Mouse (Mus musculus): Measurements from ENCODE around the gene Fam210b. TPM values are rescaled to one million over a fixed set of nuclear protein-coding genes. Genes with fewer than 3 reads are reported as not detected.
A peak's percentile ranks its signal among the peaks of the same experiment; 100 is the strongest.

Gene Fam210b
- polyA plus RNA-seq, 1 experiment from 2014 or later, result 10.4 TPM

DNA sequence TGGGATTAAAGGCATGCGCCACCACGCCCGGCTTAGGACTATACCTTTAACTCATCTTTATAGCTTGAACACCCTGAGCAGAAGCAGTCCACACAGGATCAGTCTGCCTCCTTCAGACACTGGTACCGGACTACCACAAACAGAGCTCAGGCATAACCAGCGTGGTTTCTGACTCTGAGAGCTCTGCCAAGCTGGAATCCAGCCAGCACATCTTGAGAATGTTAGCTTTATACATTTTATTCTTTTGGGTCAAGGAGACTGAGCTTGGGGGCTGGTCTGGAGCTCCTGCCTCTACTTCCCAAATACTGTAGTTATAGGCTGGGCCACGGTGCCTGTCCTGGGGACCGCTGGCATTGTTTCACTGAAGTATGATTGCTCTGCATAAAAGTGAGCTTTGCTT, 1.6 kb upstream of the Fam210b start:
- no peaks in the 10 kb centered on the region for H3K36me3 ChIP-seq (ENCODE audit: control insufficient read depth, insufficient read depth, low read length)
- H3K27me3 ChIP-seq (ENCODE audit: control insufficient read depth, insufficient read depth, low read length), result no peaks in the 10 kb centered on the region
- peaks cover 6 to 22% of the 10 kb centered on the region in 2 experiments for H3K4me1 ChIP-seq (ENCODE audit: control insufficient read depth in 2 of 2, insufficient read depth in 2 of 2, low read length in 2 of 2)
- WGBS, result 88% methylated on average over 7 of the region's 7 CpGs
- 0 out of 2 replicates have a peak, but pooled peaks cover 3% of the 10 kb centered on the region for H3K9me3 ChIP-seq (ENCODE audit: control insufficient read depth, low read length)
- H3K27ac ChIP-seq (replicated peaks in 1 of 2; ENCODE audit: control insufficient read depth in 1 of 2, insufficient read depth in 1 of 2, low read depth in 2 of 2, low read length in 2 of 2), result no peak overlapping the region
- no peak overlapping the region for H3K9ac ChIP-seq (ENCODE audit: low read length)
- H3K4me3 ChIP-seq (ENCODE audit: control insufficient read depth in 1 of 2, insufficient read depth in 1 of 2, low read depth in 1 of 2, low read length in 2 of 2), result no peak overlapping the region
- H3K4me2 ChIP-seq (ENCODE audit: low read length), result no peak overlapping the region
- no peak for ATAC-seq (ENCODE audit: insufficient number of reproducible peaks, insufficient read depth, low FRiP score, low read depth)

DNA sequence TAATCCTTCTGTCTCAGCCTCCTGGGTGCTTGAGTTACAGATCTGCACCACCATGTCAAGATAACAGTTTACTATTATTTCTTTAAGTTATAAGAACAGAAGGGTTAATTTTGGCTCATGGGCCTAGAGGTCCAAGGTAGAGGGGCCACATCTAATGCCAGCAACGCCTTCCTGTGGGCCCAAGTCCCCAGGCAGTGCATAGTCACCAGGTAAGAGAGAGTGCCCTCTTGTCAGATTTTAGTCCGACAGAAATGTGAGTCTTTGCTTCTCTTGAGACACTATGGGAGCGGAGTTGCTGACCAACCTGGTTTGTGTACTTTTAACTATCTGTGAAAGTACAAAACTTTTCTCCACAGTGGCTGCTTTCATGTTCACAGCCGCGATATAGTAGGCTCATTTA, 696 bp upstream of the Fam210b start:
- WGBS, result 35% methylated on average over 5 of the region's 5 CpGs
- no peak for ATAC-seq (ENCODE audit: insufficient number of reproducible peaks, insufficient read depth, low FRiP score, low read depth)
- no peaks in the 10 kb centered on the region for H3K27me3 ChIP-seq (ENCODE audit: control insufficient read depth, insufficient read depth, low read length)
- peak overlapping the region; percentile 92 for H3K4me2 ChIP-seq (ENCODE audit: low read length)
- H3K9me3 ChIP-seq (ENCODE audit: control insufficient read depth, low read length), result 0 out of 2 replicates have a peak, but pooled peaks cover 3% of the 10 kb centered on the region
- no peak overlapping the region for H3K9ac ChIP-seq (ENCODE audit: low read length)
- H3K27ac ChIP-seq (replicated peaks in 1 of 2; ENCODE audit: control insufficient read depth in 1 of 2, insufficient read depth in 1 of 2, low read depth in 2 of 2, low read length in 2 of 2), result peak overlapping the region; percentile 15 to 62
- peaks cover 6 to 22% of the 10 kb centered on the region in 2 experiments for H3K4me1 ChIP-seq (ENCODE audit: control insufficient read depth in 2 of 2, insufficient read depth in 2 of 2, low read length in 2 of 2)
- H3K36me3 ChIP-seq (ENCODE audit: control insufficient read depth, insufficient read depth, low read length), result no peaks in the 10 kb centered on the region
- H3K4me3 ChIP-seq (ENCODE audit: control insufficient read depth in 1 of 2, insufficient read depth in 1 of 2, low read depth in 1 of 2, low read length in 2 of 2), result peak overlapping the region in 1 of 2 experiments; percentile 74; a peak in 1 of 4 replicates

DNA sequence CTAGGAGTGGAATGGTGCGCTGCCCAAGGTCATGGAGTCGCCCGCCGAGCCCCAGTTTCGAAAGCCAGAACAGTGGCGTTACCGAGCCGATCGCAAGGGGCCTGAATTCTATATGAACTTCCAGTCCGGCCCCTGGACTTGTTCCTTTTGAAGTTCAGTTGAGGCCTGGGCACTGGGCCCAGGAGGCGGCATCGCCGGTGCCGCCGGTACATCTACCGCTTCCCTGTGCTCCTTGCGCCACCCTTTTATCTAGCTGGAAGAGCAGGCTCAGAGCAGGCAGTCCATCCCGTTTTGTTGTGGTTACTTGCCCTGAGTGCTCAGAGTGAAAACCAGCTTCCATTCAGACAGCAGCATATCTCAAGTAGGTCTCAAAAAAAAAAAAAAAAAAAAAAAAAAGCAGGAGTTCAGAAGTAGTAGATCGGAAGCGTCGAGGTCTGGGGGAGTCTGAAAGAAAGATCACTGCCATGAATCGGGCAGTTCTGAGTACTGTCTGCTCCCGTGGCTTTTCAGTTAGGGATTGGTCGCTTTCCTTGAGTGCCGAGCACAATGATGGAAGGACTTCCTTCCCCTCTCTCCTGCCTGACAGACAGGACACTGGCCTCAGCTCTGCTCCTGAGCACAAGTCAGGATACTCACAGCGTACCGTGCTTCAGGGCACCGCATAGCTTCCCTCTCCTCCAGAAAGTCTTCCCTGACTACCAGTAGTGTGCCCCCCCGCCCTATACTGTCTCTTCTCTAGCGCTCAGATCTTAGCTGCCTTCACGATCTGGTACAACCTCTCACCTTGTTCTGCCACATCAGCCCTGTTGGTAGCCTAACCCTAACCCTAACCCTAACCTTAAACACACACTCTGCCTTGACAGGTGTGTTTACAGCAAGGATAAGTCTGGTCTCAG, 917 bp downstream of the Fam210b start:
- ATAC-seq (ENCODE audit: insufficient number of reproducible peaks, insufficient read depth, low FRiP score, low read depth), result no peak
- Histone ChIP-seq H3K9ac (ENCODE audit: low read length) (peak overlapping the region; percentile 76), H3K4me2 (ENCODE audit: low read length) (peak overlapping the region; percentile 92), H3K27me3 (ENCODE audit: control insufficient read depth, insufficient read depth, low read length) (no peaks in the 10 kb centered on the region), H3K4me1 (ENCODE audit: control insufficient read depth in 2 of 2, insufficient read depth in 2 of 2, low read length in 2 of 2) (peaks cover 6 to 25% of the 10 kb centered on the region in 2 experiments), H3K36me3 (ENCODE audit: control insufficient read depth, insufficient read depth, low read length) (no peaks in the 10 kb centered on the region), H3K9me3 (ENCODE audit: control insufficient read depth, low read length) (0 out of 2 replicates have a peak, but pooled peaks cover 3% of the 10 kb centered on the region), H3K4me3 (ENCODE audit: control insufficient read depth in 1 of 2, insufficient read depth in 1 of 2, low read depth in 1 of 2, low read length in 2 of 2) (peak overlapping the region; percentile 70 to 74), H3K27ac (replicated peaks in 1 of 2; ENCODE audit: control insufficient read depth in 1 of 2, insufficient read depth in 1 of 2, low read depth in 2 of 2, low read length in 2 of 2) (peak overlapping the region in 1 of 2 experiments; percentile 57; a peak in 2 of 4 replicates)
- WGBS, result 9% methylated on average over 31 of the region's 31 CpGs

DNA sequence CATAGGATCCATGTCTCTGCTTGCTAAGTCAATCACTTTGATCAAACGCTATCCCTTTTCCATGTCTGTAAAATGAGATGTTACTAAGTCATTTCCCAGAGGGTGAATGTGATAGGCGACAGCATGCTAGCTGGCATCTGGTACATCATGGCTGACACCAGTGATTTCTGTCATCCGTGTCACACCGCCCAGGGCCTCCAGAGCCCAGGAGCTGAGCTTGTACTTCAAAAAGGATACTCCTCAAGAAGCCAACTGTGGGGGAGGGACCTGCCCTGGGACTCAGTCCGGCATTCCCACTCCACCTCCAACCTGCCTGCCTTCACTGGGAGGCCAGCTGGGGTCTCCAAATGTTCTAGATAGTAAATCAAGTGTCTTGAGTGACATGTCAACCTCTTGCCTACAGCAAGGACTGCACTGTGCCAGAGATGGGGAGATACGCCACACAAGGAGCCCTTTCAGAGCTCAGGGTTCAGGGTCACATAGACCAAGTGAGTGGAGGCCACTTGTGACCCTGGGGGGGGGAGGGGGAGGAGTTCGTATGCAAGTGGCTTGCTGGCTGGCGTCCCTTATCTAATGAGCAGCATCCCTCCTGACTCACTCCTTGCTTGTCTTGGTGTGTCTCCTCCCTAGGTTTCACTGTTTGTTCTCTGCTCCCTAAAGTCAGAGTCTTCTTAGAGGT, 1.7 kb downstream of the Fam210b start:
- H3K36me3 ChIP-seq (ENCODE audit: control insufficient read depth, insufficient read depth, low read length), result no peaks in the 10 kb centered on the region
- WGBS, result 59% methylated on average over 8 of the region's 8 CpGs
- 0 out of 2 replicates have a peak, but pooled peaks cover 3% of the 10 kb centered on the region for H3K9me3 ChIP-seq (ENCODE audit: control insufficient read depth, low read length)
- H3K27me3 ChIP-seq (ENCODE audit: control insufficient read depth, insufficient read depth, low read length), result no peaks in the 10 kb centered on the region
- no peak overlapping the region for H3K27ac ChIP-seq (replicated peaks in 1 of 2; ENCODE audit: control insufficient read depth in 1 of 2, insufficient read depth in 1 of 2, low read depth in 2 of 2, low read length in 2 of 2)
- no peak for ATAC-seq (ENCODE audit: insufficient number of reproducible peaks, insufficient read depth, low FRiP score, low read depth)
- peak overlapping the region; percentile 92 for H3K4me2 ChIP-seq (ENCODE audit: low read length)
- no peak overlapping the region for H3K9ac ChIP-seq (ENCODE audit: low read length)
- H3K4me3 ChIP-seq (ENCODE audit: control insufficient read depth in 1 of 2, insufficient read depth in 1 of 2, low read depth in 1 of 2, low read length in 2 of 2), result peak overlapping the region in 1 of 2 experiments; percentile 74; a peak in 1 of 4 replicates
- peaks cover 6 to 25% of the 10 kb centered on the region in 2 experiments for H3K4me1 ChIP-seq (ENCODE audit: control insufficient read depth in 2 of 2, insufficient read depth in 2 of 2, low read length in 2 of 2)

DNA sequence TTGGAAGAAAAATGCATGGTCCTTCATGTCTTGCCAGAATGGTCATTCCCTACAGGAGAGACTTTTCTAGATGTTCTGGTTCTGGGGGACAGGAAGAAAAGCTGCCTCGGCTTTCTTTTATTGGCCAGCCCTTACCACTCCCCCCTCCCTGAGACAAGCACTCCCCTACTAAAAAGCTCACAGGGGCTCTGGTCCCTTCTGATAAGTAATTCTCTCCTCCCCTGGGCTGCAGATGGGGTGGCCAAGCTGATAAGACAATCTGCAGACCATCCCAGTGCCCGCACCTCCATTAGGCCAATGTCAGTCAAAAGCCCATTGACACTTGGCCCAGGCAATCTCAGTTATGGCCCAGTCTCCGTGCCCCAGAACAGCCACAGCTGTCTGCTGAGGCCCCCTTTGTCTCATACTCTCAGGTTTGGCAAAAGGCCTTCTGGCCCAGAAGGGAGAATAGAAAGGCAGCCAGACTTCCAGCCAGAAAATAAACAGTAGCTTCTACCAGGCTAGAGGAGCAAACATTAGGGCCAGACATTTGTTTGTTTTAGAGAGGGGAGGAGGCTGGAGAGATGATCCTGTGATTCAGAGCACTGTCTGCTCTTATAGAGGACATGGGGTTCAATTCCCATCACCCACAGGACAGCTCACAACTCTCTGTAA, 3.1 kb downstream of the Fam210b start:
- Histone ChIP-seq H3K4me3 (ENCODE audit: control insufficient read depth in 1 of 2, insufficient read depth in 1 of 2, low read depth in 1 of 2, low read length in 2 of 2) (no peak overlapping the region), H3K27ac (replicated peaks in 1 of 2; ENCODE audit: control insufficient read depth in 1 of 2, insufficient read depth in 1 of 2, low read depth in 2 of 2, low read length in 2 of 2) (peak overlapping the region in 1 of 2 experiments; percentile 17; a peak in 1 of 4 replicates), H3K27me3 (ENCODE audit: control insufficient read depth, insufficient read depth, low read length) (no peaks in the 10 kb centered on the region), H3K9me3 (ENCODE audit: control insufficient read depth, low read length) (no peaks in the 10 kb centered on the region), H3K4me2 (ENCODE audit: low read length) (no peak overlapping the region), H3K36me3 (ENCODE audit: control insufficient read depth, insufficient read depth, low read length) (peaks cover 9% of the 10 kb centered on the region), H3K4me1 (ENCODE audit: control insufficient read depth in 2 of 2, insufficient read depth in 2 of 2, low read length in 2 of 2) (peaks cover 6 to 25% of the 10 kb centered on the region in 2 experiments), H3K9ac (ENCODE audit: low read length) (no peak overlapping the region)
- ATAC-seq (ENCODE audit: insufficient number of reproducible peaks, insufficient read depth, low FRiP score, low read depth), result no peak
- WGBS, result 29% methylated on average over 3 of the region's 3 CpGs

DNA sequence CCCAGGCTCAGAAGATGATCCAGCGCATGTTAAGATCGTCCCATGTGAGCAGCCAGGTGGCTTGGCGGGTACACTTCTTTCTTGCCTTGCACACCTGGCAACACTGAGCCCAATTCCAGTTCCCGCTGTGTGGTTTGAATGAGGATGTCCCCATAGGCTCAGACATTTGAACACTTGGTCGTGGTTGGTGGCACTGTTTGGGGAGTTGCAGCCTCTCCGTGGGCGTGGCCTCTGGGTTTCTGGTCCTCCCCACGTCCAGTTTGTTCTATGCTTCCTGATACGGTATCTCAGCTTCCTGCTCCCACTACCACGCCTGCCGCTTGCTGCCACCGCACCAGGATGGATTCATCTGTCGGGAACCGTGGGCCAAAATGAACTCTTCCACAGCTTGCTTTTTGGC, 4.4 kb downstream of the Fam210b start:
- Histone ChIP-seq H3K9me3 (ENCODE audit: control insufficient read depth, low read length) (no peaks in the 10 kb centered on the region), H3K9ac (ENCODE audit: low read length) (no peak overlapping the region), H3K4me1 (ENCODE audit: control insufficient read depth in 2 of 2, insufficient read depth in 2 of 2, low read length in 2 of 2) (peaks cover 4 to 21% of the 10 kb centered on the region in 2 experiments), H3K27ac (replicated peaks in 1 of 2; ENCODE audit: control insufficient read depth in 1 of 2, insufficient read depth in 1 of 2, low read depth in 2 of 2, low read length in 2 of 2) (no peak overlapping the region), H3K36me3 (ENCODE audit: control insufficient read depth, insufficient read depth, low read length) (peaks cover 18% of the 10 kb centered on the region), H3K4me2 (ENCODE audit: low read length) (no peak overlapping the region), H3K4me3 (ENCODE audit: control insufficient read depth in 1 of 2, insufficient read depth in 1 of 2, low read depth in 1 of 2, low read length in 2 of 2) (no peak overlapping the region), H3K27me3 (ENCODE audit: control insufficient read depth, insufficient read depth, low read length) (no peaks in the 10 kb centered on the region)
- no peak for ATAC-seq (ENCODE audit: insufficient number of reproducible peaks, insufficient read depth, low FRiP score, low read depth)
- 78% methylated on average over 14 of the region's 14 CpGs for WGBS

DNA sequence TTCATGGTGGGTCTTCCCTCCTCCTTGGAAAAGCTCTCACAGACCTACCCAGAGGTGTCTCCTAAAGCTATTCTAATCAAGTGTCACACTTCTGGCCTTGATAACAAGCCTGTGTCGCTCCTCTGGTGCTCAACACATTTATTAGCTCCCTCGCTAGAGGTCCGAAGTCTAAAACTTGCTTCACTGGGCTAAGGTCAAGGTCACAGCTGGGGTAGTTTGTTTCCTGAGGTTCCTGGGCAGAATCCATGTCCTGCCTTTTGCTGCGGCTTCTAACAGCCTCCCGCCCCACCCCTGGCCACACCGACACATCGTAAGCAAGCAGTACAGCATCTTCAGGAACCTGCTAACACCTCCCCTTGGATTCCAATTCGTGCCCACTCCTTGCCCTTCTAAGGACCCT, 5.4 kb downstream of the Fam210b start:
- 57% methylated on average over 8 of the region's 8 CpGs for WGBS
- H3K4me2 ChIP-seq (ENCODE audit: low read length), result no peak overlapping the region

More for the DNA sequence above, 5.4 kb downstream of the Fam210b start:
- Histone ChIP-seq H3K4me3 (ENCODE audit: control insufficient read depth in 1 of 2, insufficient read depth in 1 of 2, low read depth in 1 of 2, low read length in 2 of 2) (no peak overlapping the region), H3K4me1 (ENCODE audit: control insufficient read depth in 2 of 2, insufficient read depth in 2 of 2, low read length in 2 of 2) (peaks cover 4 to 21% of the 10 kb centered on the region in 2 experiments; a peak in 2 of 4 replicates), H3K36me3 (ENCODE audit: control insufficient read depth, insufficient read depth, low read length) (peaks cover 28% of the 10 kb centered on the region), H3K9me3 (ENCODE audit: control insufficient read depth, low read length) (no peaks in the 10 kb centered on the region), H3K27me3 (ENCODE audit: control insufficient read depth, insufficient read depth, low read length) (no peaks in the 10 kb centered on the region), H3K27ac (replicated peaks in 1 of 2; ENCODE audit: control insufficient read depth in 1 of 2, insufficient read depth in 1 of 2, low read depth in 2 of 2, low read length in 2 of 2) (no peak overlapping the region), H3K9ac (ENCODE audit: low read length) (no peak overlapping the region)
- ATAC-seq (ENCODE audit: insufficient number of reproducible peaks, insufficient read depth, low FRiP score, low read depth), result no peak

Data from heart, embryonic 14.5 days (tissue).